Mouse (Mus musculus) limb, embryonic 11.5 days (tissue): ENCODE results near the gene Slc25a30. TPM values are rescaled to one million over a fixed set of nuclear protein-coding genes. Genes with fewer than 3 reads are reported as not detected.

Source experiments
- ATAC-seq: fragments of 200-750 bp; cut with Nextera tagmentation; 2 replicates; pipeline ENCODE4 v1.8.0; 2017; ENCODE audit warnings: low read depth; ENCODE audit not compliant: insufficient number of reproducible peaks, low FRiP score, low TSS enrichment
- DNase-seq: peaks from one replicate; pipeline ENCODE4 v3.0.0-alpha.2; 2015; ENCODE audit warnings: low spot score
- H3K27ac ChIP-seq: fragments of 300-500 bp; sonication (generic); replicated peaks from 2 replicates; pipeline ENCODE4 v1.5.1; 2014; ENCODE audit warnings: low read depth, mild to moderate bottlenecking, low read length
- H3K27me3 ChIP-seq: fragments of 300-500 bp; sonication (generic); 2 replicates; pipeline ENCODE4 v1.6.1; 2014; ENCODE audit warnings: mild to moderate bottlenecking, low read length, mixed read lengths; ENCODE audit not compliant: control insufficient read depth, insufficient read depth
- H3K36me3 ChIP-seq: fragments of 300-500 bp; sonication (generic); 2 replicates; pipeline ENCODE4 v1.6.1; 2014; ENCODE audit warnings: mild to moderate bottlenecking, low read length, moderate library complexity, mixed read lengths; ENCODE audit not compliant: control insufficient read depth, insufficient read depth
- H3K4me1 ChIP-seq: fragments of 300-500 bp; sonication (generic); 2 replicates; pipeline ENCODE4 v1.6.1; 2014; ENCODE audit warnings: low read length, mixed read lengths; ENCODE audit not compliant: control insufficient read depth, insufficient read depth
- H3K4me2 ChIP-seq: fragments of 300-500 bp; sonication (generic); 2 replicates; pipeline ENCODE4 v1.6.1; 2014; ENCODE audit warnings: low read depth, mild to moderate bottlenecking, moderate library complexity; ENCODE audit not compliant: severe bottlenecking
- H3K4me3 ChIP-seq: fragments of 300-500 bp; sonication (generic); 2 replicates; pipeline ENCODE4 v1.5.1; 2014; ENCODE audit warnings: low read depth, low read length
- H3K9ac ChIP-seq: fragments of 300-500 bp; sonication (generic); 2 replicates; pipeline ENCODE4 v1.6.1; 2014; ENCODE audit warnings: mild to moderate bottlenecking, low read length
- H3K9me3 ChIP-seq: fragments of 300-500 bp; sonication (generic); 2 replicates; pipeline ENCODE4 v1.6.1; 2016; ENCODE audit warnings: low read length; ENCODE audit not compliant: control insufficient read depth
- WGBS: fragments of 180-500 bp; shearing (Covaris S2); extraction: QIAGEN DNeasy Blood & Tissue Kit; methylation state at CpG from one replicate; pipeline ENCODE4 v1.1.7; 2014; 5-methylcytosine and 5-hydroxymethylcytosine counted together
- polyA plus RNA-seq: library from polyadenylated mRNA; unstranded; fragments of >200 nt; fragmentation: Nextera tagmentation; extraction: Ambion mirVana; gene quantifications from 2 replicates; pipeline ENCODE4 v1.2.1, GENCODE M21; 2014

Slc25a30 gene
- polyA plus RNA-seq, 1 experiment from 2014 or later: 6.3 TPM

DNA sequence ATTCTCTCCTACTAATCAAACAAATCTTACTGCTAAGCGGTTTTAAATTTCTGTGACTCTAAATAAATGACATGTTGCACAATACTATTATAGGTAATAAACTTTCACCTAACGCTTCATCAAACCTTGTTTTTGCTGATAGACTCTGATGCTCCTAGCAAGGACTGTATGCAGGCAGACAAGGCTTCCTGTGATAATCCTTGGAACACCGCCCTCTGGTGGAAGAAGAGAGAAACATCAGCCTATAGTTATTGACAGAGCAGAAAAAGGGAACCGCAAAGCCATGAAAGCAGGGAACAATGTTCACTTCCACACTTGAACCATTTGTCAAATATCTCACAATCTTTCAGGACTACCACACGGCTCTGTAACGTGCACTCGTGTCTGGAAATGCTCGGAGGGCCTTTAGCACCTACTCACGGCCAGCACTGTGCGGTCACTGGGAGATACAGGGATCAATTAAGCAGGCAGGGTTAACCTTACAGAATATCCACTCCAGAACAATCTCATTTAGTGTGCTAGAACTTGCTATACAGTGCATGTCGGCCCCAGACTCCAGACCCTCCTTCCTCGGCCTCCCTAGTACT lies 64.8 kb downstream of the Slc25a30 start:
- no peak overlapping the region for H3K4me3 ChIP-seq
- H3K4me2 ChIP-seq: no peak overlapping the region
- no peaks in the 10 kb centered on the region for H3K4me1 ChIP-seq
- ATAC-seq: no peak
- H3K9me3 ChIP-seq: no peaks in the 10 kb centered on the region
- DNase-seq: peak; percentile 60
- H3K36me3 ChIP-seq: peaks cover 7% of the 10 kb centered on the region
- H3K27me3 ChIP-seq: no peaks in the 10 kb centered on the region
- no peak overlapping the region for H3K9ac ChIP-seq
- WGBS: 63% methylated on average over 12 of the region's 12 CpGs
- no peak overlapping the region for H3K27ac ChIP-seq

GRCm38 (mm10) chr14:75720121-75720520 lies 66.7 kb downstream of the Slc25a30 start:
- DNase-seq (no peak), ATAC-seq (no peak)
- H3K27ac ChIP-seq: no peak overlapping the region
- H3K9me3 ChIP-seq: no peaks in the 10 kb centered on the region
- no peak overlapping the region for H3K4me3 ChIP-seq
- no peaks in the 10 kb centered on the region for H3K27me3 ChIP-seq
- H3K36me3 ChIP-seq: peaks cover 2% of the 10 kb centered on the region
- H3K9ac ChIP-seq: no peak overlapping the region
- H3K4me1 ChIP-seq: no peaks in the 10 kb centered on the region
- WGBS: 88% methylated on average over 5 of the region's 5 CpGs
- no peak overlapping the region for H3K4me2 ChIP-seq

DNA sequence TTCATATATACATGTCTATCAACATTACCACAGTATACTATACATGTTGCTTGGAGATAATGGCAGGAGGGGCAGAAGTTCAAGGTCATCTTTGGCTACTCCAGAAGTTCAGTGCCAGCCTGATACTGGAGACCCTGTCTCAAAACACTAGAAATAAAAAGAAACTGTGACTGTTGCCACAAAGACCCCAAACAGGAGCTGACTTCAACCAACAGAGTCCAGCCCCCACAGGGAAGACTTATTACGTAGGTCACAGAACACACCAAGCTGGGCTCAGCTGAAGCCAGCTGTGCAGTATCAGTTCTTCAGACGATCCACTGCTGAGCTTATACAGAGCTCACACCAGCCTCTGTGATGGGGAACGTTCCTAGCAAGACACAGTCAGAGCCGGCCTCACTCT lies 70.4 kb downstream of the Slc25a30 start:
- no peak overlapping the region for H3K9ac ChIP-seq
- 91% methylated on average over 4 of the region's 4 CpGs for WGBS
- ATAC-seq: no peak

GRCm38 (mm10) chr14:75713661-75714060 lies 73.2 kb downstream of the Slc25a30 start:
- Histone ChIP-seq H3K4me1 (no peaks in the 10 kb centered on the region), H3K27ac (no peak overlapping the region), H3K27me3 (no peaks in the 10 kb centered on the region), H3K4me3 (no peak overlapping the region), H3K9ac (no peak overlapping the region), H3K36me3 (peaks cover 7% of the 10 kb centered on the region), H3K9me3 (no peaks in the 10 kb centered on the region), H3K4me2 (no peak overlapping the region)
- WGBS: 83% methylated on average over 4 of the region's 4 CpGs
- ATAC-seq (no peak), DNase-seq (no peak)

More for the DNA sequence above, 70.4 kb downstream of the Slc25a30 start:
- Histone ChIP-seq H3K4me3 (no peak overlapping the region), H3K27me3 (no peaks in the 10 kb centered on the region), H3K27ac (no peak overlapping the region), H3K36me3 (peaks cover 5% of the 10 kb centered on the region), H3K4me1 (no peaks in the 10 kb centered on the region), H3K4me2 (no peak overlapping the region), H3K9me3 (no peaks in the 10 kb centered on the region)
- DNase-seq: no peak

DNA sequence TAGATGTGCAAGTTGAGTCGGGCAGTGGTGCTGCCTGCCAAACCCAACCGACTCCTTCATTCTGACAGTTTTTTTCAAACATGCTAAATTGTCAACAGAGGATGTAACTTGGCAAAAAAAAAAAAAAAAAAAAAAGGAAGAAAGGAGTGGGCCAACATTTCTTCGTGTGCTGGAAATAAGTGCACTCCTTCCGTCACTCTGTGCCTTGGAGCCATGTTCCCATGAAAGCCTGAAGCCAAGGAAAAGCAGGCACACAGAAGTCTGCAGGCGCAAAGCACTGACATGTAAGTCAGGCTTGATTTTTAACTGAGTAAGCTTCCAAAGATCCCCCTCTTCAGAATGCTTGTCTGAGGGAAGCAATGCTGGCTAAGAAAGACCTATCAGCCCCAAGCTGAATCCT lies 74.2 kb downstream of the Slc25a30 start:
- peaks cover 7% of the 10 kb centered on the region for H3K36me3 ChIP-seq
- ATAC-seq (no peak), DNase-seq (no peak)
- H3K9me3 ChIP-seq: no peaks in the 10 kb centered on the region
- H3K4me3 ChIP-seq: no peak overlapping the region
- WGBS: 94% methylated on average over 5 of the region's 5 CpGs
- H3K27ac ChIP-seq: no peak overlapping the region
- H3K4me1 ChIP-seq: no peaks in the 10 kb centered on the region
- no peak overlapping the region for H3K9ac ChIP-seq
- no peak overlapping the region for H3K4me2 ChIP-seq
- no peaks in the 10 kb centered on the region for H3K27me3 ChIP-seq

- no peaks in the 10 kb centered on the region for H3K27me3 ChIP-seq
- H3K9me3 ChIP-seq: no peaks in the 10 kb centered on the region
- no peak overlapping the region for H3K4me2 ChIP-seq
- ATAC-seq: no peak
- peaks cover 7% of the 10 kb centered on the region for H3K36me3 ChIP-seq
- H3K4me1 ChIP-seq: no peaks in the 10 kb centered on the region
- no peak overlapping the region for H3K27ac ChIP-seq
- WGBS: 97% methylated on average over 3 of the region's 3 CpGs
- H3K9ac ChIP-seq: no peak overlapping the region
- no peak for DNase-seq
- H3K4me3 ChIP-seq: no peak overlapping the region
Observed at GRCm38 (mm10) chr14:75711731-75712130, 75.1 kb downstream of the Slc25a30 start.

Other genes with a start within 250 kb of the Slc25a30 start
- not detected in 2 replicates for gene Spert, start 193.9 kb downstream of the Slc25a30 start, polyA plus RNA-seq
- not detected in 2 replicates for gene Erich6b, start 144.8 kb downstream of the Slc25a30 start, polyA plus RNA-seq
- 25.0 and 27.9 TPM in 2 replicates for gene Cog3, start 32.5 kb downstream of the Slc25a30 start, polyA plus RNA-seq
- 1,077 and 1,093 TPM in 2 replicates for gene Tpt1, start 58.1 kb upstream of the Slc25a30 start, polyA plus RNA-seq
- gene Kctd4, start 168.0 kb upstream of the Slc25a30 start, polyA plus RNA-seq: 0.44 and 0.53 TPM in 2 replicates
- gene Gtf2f2, start 223.8 kb upstream of the Slc25a30 start, polyA plus RNA-seq: 58.4 and 60.9 TPM in 2 replicates